ENCODE assay signal across 10 mouse cellular contexts in the genomic region with DNA sequence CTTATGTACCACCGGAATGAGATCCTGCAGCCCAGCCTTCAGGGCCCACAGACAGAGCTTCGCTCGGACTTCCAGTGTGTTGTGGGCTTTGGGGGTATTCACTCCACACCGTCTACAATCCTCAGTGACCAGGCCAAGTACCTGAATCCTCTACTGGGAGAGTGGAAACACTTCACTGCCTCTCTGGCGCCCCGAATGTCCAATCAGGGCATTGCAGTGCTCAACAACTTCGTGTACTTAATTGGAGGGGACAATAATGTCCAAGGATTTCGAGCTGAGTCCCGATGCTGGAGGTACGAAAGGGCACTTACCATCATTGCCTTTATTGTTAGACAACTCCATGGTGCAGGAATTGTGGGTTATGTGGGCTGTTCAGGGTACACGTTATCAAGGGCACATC. TPM values are rescaled to one million over a fixed set of nuclear protein-coding genes. Genes with fewer than 3 reads are reported as not detected.
DNase-seq lines count a peak whose midpoint lies in the region; ATAC-seq and TF ChIP-seq lines count a peak whose summit lies in the region.
"Had no signal": no experiment of that assay in that cellular context is flagged by ENCODE, and none has a peak within 500 bp of the region (broad histone marks: within the 10 kb centered on the region; RNA-seq: fewer than 3 reads in every experiment).

No protein-coding gene starts in this region.

- H3K4me3 ChIP-seq in kidney, adult 2 months (ENCODE audit: insufficient read depth, low read depth, low read length), result no peak overlapping the region
- no peak overlapping the region for H3K4me3 ChIP-seq in C2C12 (ENCODE audit: insufficient read depth, poor library complexity, severe bottlenecking)
- H3K4me3 ChIP-seq: lung, embryonic 15.5 days; stomach, embryonic 15.5 days had no signal

- peak; percentile 69 for TF ChIP-seq CTCF in kidney, adult 2 months (conservative IDR thresholded peaks at IDR 0.05; ENCODE audit: insufficient read depth, insufficient read length, low read depth, low read length)
- peak; percentile 10 for TF ChIP-seq CTCF in C2C12 (IDR thresholded peaks at IDR 0.05; ENCODE audit: control insufficient read depth, insufficient read depth, insufficient read length)

- H3K36me3 ChIP-seq in kidney, adult 2 months (ENCODE audit: control insufficient read depth, insufficient read depth, low read length), result no peaks in the 10 kb centered on the region; the same call in 1 of the 2 replicates
- H3K36me3 ChIP-seq in C2C12 (ENCODE audit: control insufficient read depth, insufficient read depth), result peaks cover 4% of the 10 kb centered on the region

- DNase-seq in CD4-positive, CD25-positive, alpha-beta regulatory T cell, adult 2 months (ENCODE audit: low read depth, low spot score), result peak; percentile 44
- DNase-seq in kidney, adult 2 months, result peak; percentile 39
- no peak for DNase-seq in kidney, adult 9 months
- peak; percentile 41 for DNase-seq in thymus, postnatal 14 days
- no peak for DNase-seq in left cerebral cortex, postnatal 10 days (ENCODE audit: extremely low spot score in 1 of 2, low spot score in 2 of 2)

- no peak for TF ChIP-seq POLR2A in kidney, adult 2 months (IDR thresholded peaks at IDR 0.05; ENCODE audit: low read depth, low read length)

- ATAC-seq in CD4-positive, CD25-positive, alpha-beta regulatory T cell, adult 4 months, result no peak
- peak; percentile 59; the same call in 1 of the 2 replicates for ATAC-seq in erythroblast, adult 5-6 weeks (replicated peaks; ENCODE audit: low FRiP score, poor library complexity, severe bottlenecking)

- H3K4me1 ChIP-seq in kidney, adult 2 months (ENCODE audit: control insufficient read depth, insufficient read depth, low read length), result no peaks in the 10 kb centered on the region
- H3K4me1 ChIP-seq: lung, embryonic 15.5 days; stomach, embryonic 15.5 days had no signal

- 69% methylated on average over 11 of the region's 11 CpGs for WGBS in kidney, adult 2 months

- no peaks in the 10 kb centered on the region for H3K79me2 ChIP-seq in C2C12 (ENCODE audit: control insufficient read depth, insufficient read depth)

- no peak overlapping the region for H3K27ac ChIP-seq in kidney, adult 2 months (ENCODE audit: insufficient read depth, low read depth, low read length)
- H3K27ac ChIP-seq: lung, embryonic 15.5 days; stomach, embryonic 15.5 days had no signal

- no peaks in the 10 kb centered on the region for H3K27me3 ChIP-seq in kidney, adult 2 months (replicated peaks; ENCODE audit: control insufficient read depth, insufficient read depth, low read length)
- no peaks in the 10 kb centered on the region for H3K27me3 ChIP-seq in C2C12 (ENCODE audit: control insufficient read depth, insufficient read depth, insufficient read length)
- H3K27me3 ChIP-seq: lung, embryonic 15.5 days; stomach, embryonic 15.5 days had no signal

- intact Hi-C loops in left cerebral cortex, postnatal 10 days (cut with DNase I), result no loop called here

- no peak overlapping the region for H3ac ChIP-seq in C2C12 (ENCODE audit: control insufficient read depth, insufficient read length, low read depth)

- H3K79me3 ChIP-seq in C2C12 (ENCODE audit: low read depth), result no peaks in the 10 kb centered on the region

TF ChIP-seq in C2C12, 6 proteins besides CTCF, POLR2A, EP300 and RAD21:
- TF ChIP-seq USF1 (IDR thresholded peaks at IDR 0.05; ENCODE audit: low read depth), result no peak
- no peak for TF ChIP-seq MYOG (IDR thresholded peaks at IDR 0.05; ENCODE audit: control insufficient read depth, extremely low read depth, insufficient read length)
- TF ChIP-seq CEBPB (IDR thresholded peaks at IDR 0.05; ENCODE audit: low read depth), result no peak
- no peak for TF ChIP-seq MYOD1 (IDR thresholded peaks at IDR 0.05; ENCODE audit: control insufficient read depth, insufficient read length, low read depth)
- TF ChIP-seq MAX (IDR thresholded peaks at IDR 0.05), result no peak
- TF ChIP-seq FOSL1 (IDR thresholded peaks at IDR 0.05; ENCODE audit: insufficient read depth, low read length, poor library complexity, severe bottlenecking), result no peak

RNA-seq across cellular contexts. Expression of gene Klhl22, which starts 17.4 kb away (rescaled TPM):
- polyA plus RNA-seq in CD4-positive, CD25-positive, alpha-beta regulatory T cell, adult 4 months (2017; shearing (Covaris generic)), result 10 to 100 TPM; 15.6 to 30.9 TPM
- polyA plus RNA-seq in kidney, adult 2 months (2012; rRNA removed), result 50.9 and 69.4 TPM in 2 replicates
- 83.6 TPM for polyA plus RNA-seq in C2C12 (2012; fragmentation: generic; extraction: Trizol)
- 2.1 and 2.5 TPM in 2 replicates for total RNA-seq in erythroblast, adult 5-6 weeks (2015; ENCODE audit: low replicate concordance)
- 4.3 and 9.0 TPM in 2 replicates for total RNA-seq in erythroblast, adult 5-6 weeks (2017; ENCODE audit: low replicate concordance)
- total RNA-seq in left cerebral cortex, postnatal 10 days (2021), result 100 to 1,000 TPM in 1 of 2 experiments, 10 to 100 TPM in 1; 96.5 to 101 TPM

RNA-seq across cellular contexts. Expression of gene Scarf2, which starts 20.3 kb away (rescaled TPM):
- not detected for polyA plus RNA-seq in CD4-positive, CD25-positive, alpha-beta regulatory T cell, adult 4 months (2017; shearing (Covaris generic))
- 26.8 and 38.2 TPM in 2 replicates for polyA plus RNA-seq in kidney, adult 2 months (2012; rRNA removed)
- 38.5 TPM for polyA plus RNA-seq in C2C12 (2012; fragmentation: generic; extraction: Trizol)
- not detected in 2 replicates for total RNA-seq in erythroblast, adult 5-6 weeks (2015; ENCODE audit: low replicate concordance)
- not detected in 2 replicates for total RNA-seq in erythroblast, adult 5-6 weeks (2017; ENCODE audit: low replicate concordance)
- total RNA-seq in left cerebral cortex, postnatal 10 days (2021), result 1 to 10 TPM; 3.7 to 4.3 TPM

RNA-seq across cellular contexts. Expression of gene Med15, which starts 44.1 kb away (rescaled TPM):
- 100 to 1,000 TPM in 1 of 2 experiments, 10 to 100 TPM in 1; 67.1 to 128 TPM for polyA plus RNA-seq in CD4-positive, CD25-positive, alpha-beta regulatory T cell, adult 4 months (2017; shearing (Covaris generic))
- polyA plus RNA-seq in kidney, adult 2 months (2012; rRNA removed), result 48.6 and 54.3 TPM in 2 replicates
- polyA plus RNA-seq in C2C12 (2012; fragmentation: generic; extraction: Trizol), result 45.9 TPM
- total RNA-seq in erythroblast, adult 5-6 weeks (2015; ENCODE audit: low replicate concordance), result 15.5 and 30.0 TPM in 2 replicates
- 16.7 and 20.7 TPM in 2 replicates for total RNA-seq in erythroblast, adult 5-6 weeks (2017; ENCODE audit: low replicate concordance)
- total RNA-seq in left cerebral cortex, postnatal 10 days (2021), result 10 to 100 TPM; 65.0 to 70.2 TPM

RNA-seq across cellular contexts. Expression of gene B830017H08Rik, which starts 56.1 kb away (rescaled TPM):
- polyA plus RNA-seq in CD4-positive, CD25-positive, alpha-beta regulatory T cell, adult 4 months (2017; shearing (Covaris generic)), result not detected
- polyA plus RNA-seq in kidney, adult 2 months (2012; rRNA removed), result 6.2 and 7.9 TPM in 2 replicates
- not detected for polyA plus RNA-seq in C2C12 (2012; fragmentation: generic; extraction: Trizol)
- total RNA-seq in erythroblast, adult 5-6 weeks (2015; ENCODE audit: low replicate concordance), result not detected in 2 replicates
- not detected in 2 replicates for total RNA-seq in erythroblast, adult 5-6 weeks (2017; ENCODE audit: low replicate concordance)
- 1 to 10 TPM; 4.9 to 5.1 TPM for total RNA-seq in left cerebral cortex, postnatal 10 days (2021)
- polyA plus RNA-seq: lung, embryonic 15.5 days; stomach, embryonic 15.5 days had no signal

Comparison
In these comparisons a context has a peak if more than half of its experiments do, and no peak if none do; other contexts are left out.
1. DNase-seq: peak in CD4-positive, CD25-positive, alpha-beta regulatory T cell, adult 2 months (single experiment), kidney, adult 2 months (single experiment) and thymus, postnatal 14 days (single experiment); none in kidney, adult 9 months (single experiment) and left cerebral cortex, postnatal 10 days (0 of 2).
2. RNA of gene Scarf2, which starts 20.3 kb away (polyA plus RNA-seq): 38.5 TPM in C2C12 (single experiment) and 26.8 to 38.2 TPM in kidney, adult 2 months; not detected in CD4-positive, CD25-positive, alpha-beta regulatory T cell, adult 4 months; every median in the first group is over 10 times any median in the second.